Mouse (Mus musculus) lung, embryonic 15.5 days (tissue): ENCODE results near the gene Vmn2r34. TPM values are rescaled to one million over a fixed set of nuclear protein-coding genes. Genes with fewer than 3 reads are reported as not detected.
"Not testable (repeated sequence)": the region's sequence is repeated elsewhere in the genome, so short reads cannot be mapped to it uniquely, and the experiment has no call there.

Experiments
- ATAC-seq: fragments of 200-750 bp; cut with Nextera tagmentation; 2 replicates; pipeline ENCODE4 v1.8.0; 2017; ENCODE audit warnings: moderate number of reproducible peaks, borderline replicate concordance; ENCODE audit not compliant: low FRiP score, low TSS enrichment; ENCODE audit errors: extremely low read depth
- H3K27ac ChIP-seq: fragments of 300-500 bp; sonication (generic); 2 replicates; pipeline ENCODE4 v1.5.1; 2015; ENCODE audit warnings: moderate library complexity, mild to moderate bottlenecking, inconsistent platforms
- H3K27me3 ChIP-seq: fragments of 300-500 bp; sonication (generic); 2 replicates; pipeline ENCODE4 v1.6.1; 2015; ENCODE audit warnings: inconsistent platforms
- H3K36me3 ChIP-seq: fragments of 300-500 bp; sonication (generic); 2 replicates; pipeline ENCODE4 v1.6.1; 2015; ENCODE audit warnings: inconsistent platforms
- H3K4me1 ChIP-seq: fragments of 300-500 bp; sonication (generic); 2 replicates; pipeline ENCODE4 v1.6.1; 2015; ENCODE audit warnings: inconsistent platforms
- H3K4me2 ChIP-seq: fragments of 300-500 bp; sonication (generic); 2 replicates; pipeline ENCODE4 v1.6.1; 2015; ENCODE audit warnings: inconsistent platforms, mild to moderate bottlenecking, moderate library complexity
- H3K4me3 ChIP-seq: fragments of 300-500 bp; sonication (generic); 2 replicates; pipeline ENCODE4 v1.5.1; 2015; ENCODE audit warnings: mild to moderate bottlenecking, inconsistent platforms
- H3K9ac ChIP-seq: fragments of 300-500 bp; sonication (generic); 2 replicates; pipeline ENCODE4 v1.6.1; 2015; ENCODE audit warnings: inconsistent platforms
- H3K9me3 ChIP-seq: fragments of 300-500 bp; sonication (generic); 2 replicates; pipeline ENCODE4 v1.6.1; 2016; ENCODE audit warnings: inconsistent platforms
- WGBS: fragments of 180-500 bp; shearing (Covaris S2); methylation state at CpG from one replicate; pipeline ENCODE4 v1.1.7; 2015; 5-methylcytosine and 5-hydroxymethylcytosine counted together
- polyA plus RNA-seq: library from polyadenylated mRNA; unstranded; fragments of >200 nt; fragmentation: Nextera tagmentation; extraction: Ambion mirVana; gene quantifications from 2 replicates; pipeline ENCODE4 v1.2.1, GENCODE M21; 2015

Vmn2r34 gene
- not detected in 2 replicates for polyA plus RNA-seq

DNA sequence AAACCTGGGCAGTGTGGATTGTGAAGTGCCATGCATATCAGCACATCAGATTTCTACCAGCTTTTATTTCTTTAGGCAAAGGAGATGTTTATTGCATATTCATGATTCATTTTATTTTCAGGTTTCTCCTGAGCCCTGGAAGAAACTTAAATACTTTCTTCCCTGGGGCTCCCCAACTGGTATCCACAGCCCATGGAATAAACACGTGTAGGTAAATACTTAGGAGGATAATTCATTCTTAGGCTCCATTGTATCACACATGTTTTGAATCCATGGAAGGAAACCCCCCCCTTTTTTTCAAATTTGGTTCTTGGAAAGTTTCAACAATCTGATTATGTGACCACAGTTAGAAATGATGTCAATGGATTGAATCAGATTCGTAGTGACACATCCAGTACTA lies at the start of gene Vmn2r34:
Gene Vmn2r34 (minus strand): TSS at position 101 of the 400 bp plus-strand sequence.
- not testable (repeated sequence) for H3K9me3 ChIP-seq, H3K27me3 ChIP-seq, ATAC-seq, H3K27ac ChIP-seq, H3K9ac ChIP-seq, H3K36me3 ChIP-seq, H3K4me1 ChIP-seq, H3K4me3 ChIP-seq, H3K4me2 ChIP-seq
- WGBS: 42% methylated on average over 2 of the region's 2 CpGs

DNA sequence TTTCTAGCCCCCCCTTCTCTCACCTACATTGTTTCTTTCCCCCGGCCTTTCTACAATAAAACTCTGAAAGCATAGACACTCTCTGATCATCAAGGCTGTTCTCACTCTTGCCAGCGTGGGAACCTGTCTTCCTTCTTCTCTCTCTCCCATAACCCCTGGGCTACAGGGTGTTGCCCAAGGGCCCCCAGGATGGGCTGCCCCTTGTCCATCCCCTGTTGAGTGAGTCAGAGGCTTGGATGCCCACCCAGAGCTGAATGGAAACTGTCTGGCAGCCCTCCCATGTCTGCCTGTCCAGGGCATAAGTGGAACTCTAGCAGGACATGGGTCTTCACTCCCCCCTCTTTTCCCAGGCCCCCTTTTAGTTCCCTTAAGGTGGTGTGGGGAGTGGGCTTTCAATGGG lies 15.3 kb downstream of the Vmn2r34 start:
- 69% methylated on average over 2 of the region's 2 CpGs for WGBS
- H3K36me3 ChIP-seq, H3K4me1 ChIP-seq, H3K9me3 ChIP-seq, ATAC-seq, H3K27me3 ChIP-seq, H3K4me2 ChIP-seq, H3K9ac ChIP-seq, H3K27ac ChIP-seq, H3K4me3 ChIP-seq: not testable (repeated sequence)

Other genes starting within 250 kb of the Vmn2r34 start
- not detected in 2 replicates for gene Vmn2r32, start 209.5 kb downstream of the Vmn2r34 start, polyA plus RNA-seq
- gene Vmn2r33, start 122.7 kb downstream of the Vmn2r34 start, polyA plus RNA-seq: not detected in 2 replicates
- gene Vmn2r35, start 130.4 kb upstream of the Vmn2r34 start, polyA plus RNA-seq: not detected in 2 replicates
- gene Vmn2r36, start 213.0 kb upstream of the Vmn2r34 start, polyA plus RNA-seq: not detected in 2 replicates